Mouse (Mus musculus): ENCODE results near the gene Suds3. TPM values are rescaled to one million over a fixed set of nuclear protein-coding genes. Genes with fewer than 3 reads are reported as not detected.

Gene Suds3
- total RNA-seq, 2 experiments from 2014 or later = 109 to 110 TPM

- DNase-seq (ENCODE audit: extremely low spot score in 1 of 2, low spot score in 1 of 2) = no peak
Measured at GRCm38 (mm10) chr5:117137011-117137410, 21.1 kb upstream of the Suds3 start.

- no peak for DNase-seq (ENCODE audit: extremely low spot score in 1 of 2, low spot score in 1 of 2)
Measured at GRCm38 (mm10) chr5:117136570-117136969, 20.7 kb upstream of the Suds3 start.

- DNase-seq (ENCODE audit: extremely low spot score in 1 of 2, low spot score in 1 of 2) = no peak
Measured at GRCm38 (mm10) chr5:117135869-117136268, 20.0 kb upstream of the Suds3 start.

GRCm38 (mm10) chr5:117134889-117135456 lies 19.1 kb upstream of the Suds3 start:
- no peak for DNase-seq (ENCODE audit: extremely low spot score in 1 of 2, low spot score in 1 of 2)

GRCm38 (mm10) chr5:117134066-117134888 lies 18.4 kb upstream of the Suds3 start:
- DNase-seq (ENCODE audit: extremely low spot score in 1 of 2, low spot score in 1 of 2) = no peak

- DNase-seq (ENCODE audit: extremely low spot score in 1 of 2, low spot score in 1 of 2) = no peak
Measured at GRCm38 (mm10) chr5:117133446-117134065, 17.6 kb upstream of the Suds3 start.

- no peak for DNase-seq (ENCODE audit: extremely low spot score in 1 of 2, low spot score in 1 of 2)
Measured at GRCm38 (mm10) chr5:117130726-117131125, 14.8 kb upstream of the Suds3 start.

GRCm38 (mm10) chr5:117127051-117127450 lies 11.1 kb upstream of the Suds3 start:
- DNase-seq (ENCODE audit: extremely low spot score in 1 of 2, low spot score in 1 of 2) = no peak

GRCm38 (mm10) chr5:117125482-117126346 lies 9.8 kb upstream of the Suds3 start:
- no peak for DNase-seq (ENCODE audit: extremely low spot score in 1 of 2, low spot score in 1 of 2)

- no peak for DNase-seq (ENCODE audit: extremely low spot score in 1 of 2, low spot score in 1 of 2)
Measured at GRCm38 (mm10) chr5:117123840-117124239, 7.9 kb upstream of the Suds3 start.

- no peak for DNase-seq (ENCODE audit: extremely low spot score in 1 of 2, low spot score in 1 of 2)
Measured at GRCm38 (mm10) chr5:117123102-117123501, 7.2 kb upstream of the Suds3 start.

- DNase-seq (ENCODE audit: extremely low spot score in 1 of 2, low spot score in 1 of 2) = no peak
Measured at GRCm38 (mm10) chr5:117121657-117122056, 5.7 kb upstream of the Suds3 start.

- no peak for DNase-seq (ENCODE audit: extremely low spot score in 1 of 2, low spot score in 1 of 2)
Measured at GRCm38 (mm10) chr5:117120489-117121466, 4.9 kb upstream of the Suds3 start.

GRCm38 (mm10) chr5:117119777-117120488 lies 4.0 kb upstream of the Suds3 start, which contains the start of gene Taok3:
Gene Taok3 (plus strand): TSS chr5:117120129.
- peak; percentile 90 to 99 for DNase-seq (ENCODE audit: extremely low spot score in 1 of 2, low spot score in 1 of 2)

- no peak for DNase-seq (ENCODE audit: extremely low spot score in 1 of 2, low spot score in 1 of 2)
Measured at GRCm38 (mm10) chr5:117118850-117119249, 2.9 kb upstream of the Suds3 start.

- DNase-seq (ENCODE audit: extremely low spot score in 1 of 2, low spot score in 1 of 2) = no peak
Measured at GRCm38 (mm10) chr5:117118220-117118619, 2.3 kb upstream of the Suds3 start.

- no peak for DNase-seq (ENCODE audit: extremely low spot score in 1 of 2, low spot score in 1 of 2)
Measured at GRCm38 (mm10) chr5:117117716-117118115, 1.8 kb upstream of the Suds3 start.

- no peak for DNase-seq (ENCODE audit: extremely low spot score in 1 of 2, low spot score in 1 of 2)
Measured at GRCm38 (mm10) chr5:117117241-117117640, 1.3 kb upstream of the Suds3 start.

- no peak for DNase-seq (ENCODE audit: extremely low spot score in 1 of 2, low spot score in 1 of 2)
Measured at GRCm38 (mm10) chr5:117116660-117117059, 747 bp upstream of the Suds3 start.
